Mouse (Mus musculus) lung, embryonic 16.5 days (tissue): Measurements from ENCODE around the gene Atp4a. TPM values are rescaled to one million over a fixed set of nuclear protein-coding genes. Genes with fewer than 3 reads are reported as not detected.

Experiments
- ATAC-seq: fragments of 200-750 bp; cut with Nextera tagmentation; 2 replicates; pipeline ENCODE4 v1.8.0; 2017; ENCODE audit warnings: low read depth, mild to moderate bottlenecking, moderate library complexity
- H3K27ac ChIP-seq: fragments of 300-500 bp; sonication (generic); 2 replicates; pipeline ENCODE4 v1.5.1; 2014; ENCODE audit warnings: mild to moderate bottlenecking, control low read depth, low read length
- H3K27me3 ChIP-seq: fragments of 300-500 bp; sonication (generic); 2 replicates; pipeline ENCODE4 v1.6.1; 2014; ENCODE audit warnings: low read depth, low read length, mixed read lengths; ENCODE audit not compliant: control insufficient read depth, insufficient read depth
- H3K36me3 ChIP-seq: fragments of 300-500 bp; sonication (generic); 2 replicates; pipeline ENCODE4 v1.6.1; 2014; ENCODE audit warnings: low read length; ENCODE audit not compliant: control insufficient read depth, insufficient read depth
- H3K4me1 ChIP-seq: fragments of 300-500 bp; sonication (generic); replicated peaks from 2 replicates; pipeline ENCODE4 v1.6.1; 2014; ENCODE audit warnings: low read length, mixed read lengths; ENCODE audit not compliant: control insufficient read depth, insufficient read depth
- H3K4me2 ChIP-seq: fragments of 300-500 bp; sonication (generic); 2 replicates; pipeline ENCODE4 v1.6.1; 2014; ENCODE audit warnings: low read depth, low read length, control low read depth
- H3K4me3 ChIP-seq: fragments of 300-500 bp; sonication (generic); 2 replicates; pipeline ENCODE4 v1.5.1; 2014; ENCODE audit warnings: mild to moderate bottlenecking, low read length, control low read depth
- H3K9ac ChIP-seq: fragments of 300-500 bp; sonication (generic); 2 replicates; pipeline ENCODE4 v1.6.1; 2014; ENCODE audit warnings: low read length, control low read depth
- H3K9me3 ChIP-seq: fragments of 300-500 bp; sonication (generic); 2 replicates; pipeline ENCODE4 v1.6.1; 2016; ENCODE audit warnings: low read length; ENCODE audit not compliant: control insufficient read depth
- WGBS: fragments of 180-500 bp; shearing (Covaris S2); extraction: QIAGEN DNeasy Blood & Tissue Kit; methylation state at CpG from one replicate; pipeline ENCODE4 v1.1.7; 2014; 5-methylcytosine and 5-hydroxymethylcytosine counted together
- polyA plus RNA-seq: library from polyadenylated mRNA; unstranded; fragments of >200 nt; fragmentation: Nextera tagmentation; extraction: Ambion mirVana; gene quantifications from 2 replicates; pipeline ENCODE4 v1.2.1, GENCODE M21; 2015

The Atp4a gene
- polyA plus RNA-seq, 1 experiment from 2014 or later: 0.10 TPM

DNA sequence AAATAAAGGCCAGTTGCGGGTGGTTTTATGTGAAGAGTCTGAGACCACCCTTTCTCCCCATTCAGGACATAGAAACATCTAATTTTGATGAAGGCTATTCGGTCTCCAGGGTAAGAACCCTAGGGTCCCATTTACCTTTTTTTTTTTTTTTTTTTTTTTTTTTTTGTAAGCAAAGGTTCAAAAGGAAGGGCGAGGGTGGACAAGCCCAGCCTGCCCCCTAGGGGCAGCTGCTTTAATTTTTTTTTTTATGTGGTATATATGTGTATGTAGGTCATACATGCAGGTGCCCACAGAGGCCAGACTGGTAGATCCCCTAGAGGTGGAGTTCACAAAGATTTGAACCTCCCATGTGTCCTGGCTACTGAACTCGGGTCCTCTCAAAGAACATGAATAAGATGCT is 54.4 kb downstream of the Atp4a start:
- H3K9me3 ChIP-seq: peaks cover 2% of the 10 kb centered on the region; the same call in 1 of the 2 replicates
- no peak overlapping the region for H3K4me2 ChIP-seq
- WGBS: 88% methylated on average over 4 of the region's 4 CpGs
- H3K4me1 ChIP-seq: no peaks in the 10 kb centered on the region
- no peak for ATAC-seq
- no peak overlapping the region for H3K4me3 ChIP-seq
- H3K27ac ChIP-seq: no peak overlapping the region
- H3K9ac ChIP-seq: no peak overlapping the region
- H3K27me3 ChIP-seq: no peaks in the 10 kb centered on the region
- H3K36me3 ChIP-seq: no peaks in the 10 kb centered on the region

DNA sequence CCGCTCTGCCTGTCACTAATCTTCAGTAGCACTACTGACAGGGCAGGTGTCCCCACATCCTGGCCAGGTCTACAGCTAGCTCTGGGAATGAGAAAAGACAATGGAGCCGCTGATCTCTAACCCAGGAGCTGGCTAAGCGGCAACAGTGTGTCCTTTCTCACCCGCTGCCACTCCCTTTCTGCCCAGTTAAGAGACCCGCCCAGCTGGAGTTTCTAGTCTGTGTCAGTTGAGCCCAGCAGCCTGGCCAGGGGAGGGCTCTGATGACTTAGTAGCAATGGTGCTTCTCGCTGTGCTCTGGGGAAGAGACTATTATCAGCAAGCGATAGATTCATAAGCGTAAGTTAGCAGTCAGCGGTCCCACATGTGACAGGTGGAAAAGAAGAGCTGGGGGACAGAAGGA is 57.2 kb downstream of the Atp4a start:
- no peak overlapping the region for H3K4me3 ChIP-seq
- ATAC-seq: no peak
- no peaks in the 10 kb centered on the region for H3K36me3 ChIP-seq
- no peak overlapping the region for H3K4me2 ChIP-seq
- no peak overlapping the region for H3K27ac ChIP-seq
- no peaks in the 10 kb centered on the region for H3K4me1 ChIP-seq
- no peak overlapping the region for H3K9ac ChIP-seq
- 33% methylated on average over 9 of the region's 9 CpGs for WGBS
- H3K27me3 ChIP-seq: no peaks in the 10 kb centered on the region
- peaks cover 2% of the 10 kb centered on the region for H3K9me3 ChIP-seq

Other genes starting within 250 kb of the Atp4a start
- gene Prodh2, start 218.6 kb upstream of the Atp4a start, polyA plus RNA-seq: 0.41 and 2.4 TPM in 2 replicates
- 7.6 and 7.8 TPM in 2 replicates for gene Arhgap33, start 177.1 kb upstream of the Atp4a start, polyA plus RNA-seq
- gene Hspb6, start 160.0 kb upstream of the Atp4a start, polyA plus RNA-seq: 32.0 and 34.0 TPM in 2 replicates
- 12.9 and 14.9 TPM in 2 replicates for gene Proser3, start 159.9 kb upstream of the Atp4a start, polyA plus RNA-seq
- 38.1 and 46.1 TPM in 2 replicates for gene Lin37, start 152.4 kb upstream of the Atp4a start, polyA plus RNA-seq
- gene U2af1l4, start 148.9 kb upstream of the Atp4a start, polyA plus RNA-seq: 95.5 and 96.3 TPM in 2 replicates
- gene Gm49396, start 148.9 kb upstream of the Atp4a start, polyA plus RNA-seq: 14.3 and 18.2 TPM in 2 replicates
- gene Psenen, start 148.6 kb upstream of the Atp4a start, polyA plus RNA-seq: 144 and 146 TPM in 2 replicates
- gene Igflr1, start 146.8 kb upstream of the Atp4a start, polyA plus RNA-seq: 4.2 and 6.4 TPM in 2 replicates
- 8.7 and 10.0 TPM in 2 replicates for gene Kmt2b, start 123.5 kb upstream of the Atp4a start, polyA plus RNA-seq
- gene Zbtb32, start 113.3 kb upstream of the Atp4a start, polyA plus RNA-seq: 4.5 and 4.6 TPM in 2 replicates
- 1.8 and 1.9 TPM in 2 replicates for gene Upk1a, start 99.4 kb upstream of the Atp4a start, polyA plus RNA-seq
- gene Cox6b1, start 86.1 kb upstream of the Atp4a start, polyA plus RNA-seq: 902 and 945 TPM in 2 replicates
- gene Etv2, start 76.4 kb upstream of the Atp4a start, polyA plus RNA-seq: not detected in 2 replicates
- 106 and 110 TPM in 2 replicates for gene Rbm42, start 61.9 kb upstream of the Atp4a start, polyA plus RNA-seq
- 49.6 and 58.2 TPM in 2 replicates for gene Haus5, start 47.2 kb upstream of the Atp4a start, polyA plus RNA-seq
- not detected in 2 replicates for gene Pmis2, start 40.6 kb upstream of the Atp4a start, polyA plus RNA-seq
- gene 2200002J24Rik, start 13.3 kb upstream of the Atp4a start, polyA plus RNA-seq: 0.75 and 1.4 TPM in 2 replicates
- gene Tmem147, start 17.3 kb downstream of the Atp4a start, polyA plus RNA-seq: 148 and 160 TPM in 2 replicates
- 0.45 and 0.58 TPM in 2 replicates for gene Gapdhs, start 31.5 kb downstream of the Atp4a start, polyA plus RNA-seq
- gene Sbsn, start 39.3 kb downstream of the Atp4a start, polyA plus RNA-seq: 1.5 and 2.6 TPM in 2 replicates
- gene Dmkn, start 51.5 kb downstream of the Atp4a start, polyA plus RNA-seq: 12.6 and 21.0 TPM in 2 replicates
- 3.7 and 18.1 TPM in 2 replicates for gene Krtdap, start 75.7 kb downstream of the Atp4a start, polyA plus RNA-seq
- 0.35 and 0.67 TPM in 2 replicates for gene Ffar2, start 111.6 kb downstream of the Atp4a start, polyA plus RNA-seq
- not detected in 2 replicates for gene Ffar3, start 144.0 kb downstream of the Atp4a start, polyA plus RNA-seq
- not detected in 2 replicates for gene Ffar1, start 149.4 kb downstream of the Atp4a start, polyA plus RNA-seq
- gene Cd22, start 168.1 kb downstream of the Atp4a start, polyA plus RNA-seq: 0.15 and 0.16 TPM in 2 replicates
- 0.23 and 0.28 TPM in 2 replicates for gene Mag, start 202.7 kb downstream of the Atp4a start, polyA plus RNA-seq
- gene Hamp2, start 212.5 kb downstream of the Atp4a start, polyA plus RNA-seq: not detected in 2 replicates
- gene Hamp, start 231.8 kb downstream of the Atp4a start, polyA plus RNA-seq: not detected in 2 replicates
- gene Usf2, start 244.6 kb downstream of the Atp4a start, polyA plus RNA-seq: 20.5 and 22.3 TPM in 2 replicates